Mouse (Mus musculus): ENCODE measurements at regions not wholly inside any gene's neighbourhood (a gene's known extent, or its start where the extent isn't known, plus 50 kb on each side); places are given as distances from the start of the nearest gene placed in this dataset.
A peak's percentile ranks its signal among the peaks of the same experiment; 100 is the strongest.

GRCm38 (mm10) chr10:122553124-122553822 is 105.0 kb downstream of the Avpr1a start:
- Histone ChIP-seq H3K27ac (replicated peaks; ENCODE audit: low read depth, low read length) (no peak overlapping the region), H3K4me1 (ENCODE audit: control insufficient read depth, insufficient read depth, insufficient read length, low read length) (no peaks in the 10 kb centered on the region), H3K4me3 (ENCODE audit: insufficient read depth, low read depth, low read length) (no peak overlapping the region)

DNA sequence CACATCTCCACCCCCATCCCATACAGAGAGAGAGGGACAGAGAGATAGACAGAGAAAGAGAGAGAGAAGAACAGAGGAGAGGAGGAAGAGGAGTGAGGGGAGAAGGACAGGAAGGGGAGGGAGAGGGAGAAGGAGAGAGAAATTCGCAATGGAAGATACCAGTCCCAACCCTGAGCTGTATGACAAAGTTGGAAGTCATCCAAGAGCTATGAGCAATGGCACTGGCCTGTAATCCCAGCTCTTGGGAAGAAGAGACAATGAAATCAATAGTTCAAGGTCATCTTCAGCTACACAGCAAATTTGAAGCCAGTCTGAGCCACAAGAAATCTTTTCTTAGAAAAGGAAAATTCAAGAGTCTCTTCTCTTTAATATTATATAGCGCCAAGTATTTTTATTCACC is 105.6 kb downstream of the Avpr1a start:
- no peaks in the 10 kb centered on the region for H3K4me1 ChIP-seq (ENCODE audit: control insufficient read depth, insufficient read depth, insufficient read length, low read length)
- H3K27ac ChIP-seq (replicated peaks; ENCODE audit: low read depth, low read length) = no peak overlapping the region
- no peak overlapping the region for H3K4me3 ChIP-seq (ENCODE audit: insufficient read depth, low read depth, low read length)

GRCm38 (mm10) chr10:122558660-122559059 is 110.4 kb downstream of the Avpr1a start:
- Histone ChIP-seq H3K27ac (replicated peaks; ENCODE audit: low read depth, low read length) (no peak overlapping the region), H3K4me3 (ENCODE audit: insufficient read depth, low read depth, low read length) (no peak overlapping the region), H3K4me1 (ENCODE audit: control insufficient read depth, insufficient read depth, insufficient read length, low read length) (no peaks in the 10 kb centered on the region)

GRCm38 (mm10) chr10:122560001-122560695 is 111.8 kb downstream of the Avpr1a start:
- Histone ChIP-seq H3K4me3 (ENCODE audit: insufficient read depth, low read depth, low read length) (no peak overlapping the region), H3K27ac (replicated peaks; ENCODE audit: low read depth, low read length) (no peak overlapping the region), H3K4me1 (ENCODE audit: control insufficient read depth, insufficient read depth, insufficient read length, low read length) (no peaks in the 10 kb centered on the region)

DNA sequence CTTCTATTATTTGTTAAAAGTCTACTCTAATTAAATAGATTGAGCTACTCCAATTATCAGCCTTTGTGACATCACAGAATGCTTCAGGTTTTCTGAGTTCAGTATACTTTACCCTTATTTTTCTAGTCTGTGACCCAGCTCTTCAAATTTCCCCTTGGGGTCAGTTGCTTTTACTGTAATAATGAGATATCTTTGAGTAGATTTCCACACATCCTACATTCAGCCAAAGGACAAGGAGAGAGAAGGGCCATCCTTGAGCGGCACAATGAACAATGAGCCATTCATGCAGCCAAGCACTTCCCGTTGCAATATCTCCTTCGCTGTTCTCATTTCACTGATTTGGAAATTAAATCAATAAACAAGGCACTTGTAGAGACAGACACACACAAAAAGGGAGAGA is 113.6 kb downstream of the Avpr1a start:
- H3K4me3 ChIP-seq (ENCODE audit: insufficient read depth, low read depth, low read length) = no peak overlapping the region
- H3K4me1 ChIP-seq (ENCODE audit: control insufficient read depth, insufficient read depth, insufficient read length, low read length) = no peaks in the 10 kb centered on the region
- no peak overlapping the region for H3K27ac ChIP-seq (replicated peaks; ENCODE audit: low read depth, low read length)

DNA sequence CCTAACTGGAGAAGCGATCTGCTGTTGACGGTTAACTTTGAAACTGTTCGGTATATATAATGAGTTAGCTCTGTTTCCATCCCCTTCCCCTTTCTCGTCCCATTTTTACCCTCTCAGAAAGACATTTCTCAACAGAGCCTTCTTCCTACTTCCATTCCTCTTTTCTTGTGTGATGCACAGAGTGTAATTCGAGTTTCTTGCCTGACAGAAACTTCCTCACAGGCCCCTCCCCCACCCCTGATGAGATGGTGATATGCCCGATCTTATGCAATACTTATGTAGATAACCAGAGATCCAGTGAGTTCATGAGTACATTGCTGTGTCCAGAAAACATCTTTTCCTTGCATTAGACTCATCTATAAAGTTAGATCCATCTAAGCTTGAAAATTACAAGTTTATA is 114.2 kb downstream of the Avpr1a start:
- Histone ChIP-seq H3K4me1 (ENCODE audit: control insufficient read depth, insufficient read depth, insufficient read length, low read length) (no peaks in the 10 kb centered on the region), H3K27ac (replicated peaks; ENCODE audit: low read depth, low read length) (no peak overlapping the region), H3K4me3 (ENCODE audit: insufficient read depth, low read depth, low read length) (no peak overlapping the region)

- H3K4me3 ChIP-seq (ENCODE audit: insufficient read depth, low read depth, low read length) = no peak overlapping the region
- no peaks in the 10 kb centered on the region for H3K4me1 ChIP-seq (ENCODE audit: control insufficient read depth, insufficient read depth, insufficient read length, low read length)
- no peak overlapping the region for H3K27ac ChIP-seq (replicated peaks; ENCODE audit: low read depth, low read length)
Measured at GRCm38 (mm10) chr10:122563973-122564372, 114.6 kb upstream of the Ppm1h start.

DNA sequence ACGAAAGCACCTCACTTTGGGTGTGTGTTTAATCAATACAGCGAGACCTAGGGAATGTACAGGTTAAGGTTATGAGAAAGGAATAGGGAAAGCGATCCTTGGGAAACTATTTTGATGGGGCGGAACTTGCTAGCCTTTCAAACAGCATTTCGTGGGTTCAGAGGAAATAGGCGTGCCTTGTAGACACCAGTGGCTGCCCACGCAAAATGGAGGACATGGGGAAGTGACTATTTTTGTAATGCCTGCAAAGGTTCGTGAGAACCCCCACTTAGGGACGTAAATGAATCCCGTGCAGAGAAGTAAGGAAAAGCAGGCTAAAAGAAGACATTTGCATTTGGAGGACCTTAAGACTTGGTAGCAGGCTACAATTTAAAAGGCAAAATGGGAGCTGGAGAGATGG is 114.1 kb upstream of the Ppm1h start:
- H3K4me1 ChIP-seq (ENCODE audit: control insufficient read depth, insufficient read depth, insufficient read length, low read length) = no peaks in the 10 kb centered on the region
- H3K4me3 ChIP-seq (ENCODE audit: insufficient read depth, low read depth, low read length) = no peak overlapping the region
- H3K27ac ChIP-seq (replicated peaks; ENCODE audit: low read depth, low read length) = no peak overlapping the region

DNA sequence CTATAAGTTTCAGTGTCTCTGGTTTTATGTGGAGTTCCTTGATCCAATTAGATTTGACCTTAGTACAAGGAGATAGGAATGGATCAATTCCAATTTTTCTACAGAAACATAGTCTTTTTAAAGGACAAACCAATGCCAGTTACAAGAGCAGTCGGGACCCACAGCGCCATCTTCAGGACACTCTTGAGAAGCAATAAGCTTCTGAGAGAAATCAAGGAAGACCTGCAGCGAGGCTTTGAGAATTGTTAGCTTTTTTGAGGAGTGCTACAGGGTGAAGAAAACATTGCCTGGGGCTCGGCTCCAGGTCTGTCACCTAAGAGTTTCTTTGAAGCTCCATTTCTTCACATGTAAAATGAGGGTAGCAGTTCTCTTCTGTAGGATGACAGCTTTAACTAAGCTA is 112.0 kb upstream of the Ppm1h start:
- H3K4me1 ChIP-seq (ENCODE audit: control insufficient read depth, insufficient read depth, insufficient read length, low read length) = no peaks in the 10 kb centered on the region
- no peak overlapping the region for H3K27ac ChIP-seq (replicated peaks; ENCODE audit: low read depth, low read length)
- no peak overlapping the region for H3K4me3 ChIP-seq (ENCODE audit: insufficient read depth, low read depth, low read length)

DNA sequence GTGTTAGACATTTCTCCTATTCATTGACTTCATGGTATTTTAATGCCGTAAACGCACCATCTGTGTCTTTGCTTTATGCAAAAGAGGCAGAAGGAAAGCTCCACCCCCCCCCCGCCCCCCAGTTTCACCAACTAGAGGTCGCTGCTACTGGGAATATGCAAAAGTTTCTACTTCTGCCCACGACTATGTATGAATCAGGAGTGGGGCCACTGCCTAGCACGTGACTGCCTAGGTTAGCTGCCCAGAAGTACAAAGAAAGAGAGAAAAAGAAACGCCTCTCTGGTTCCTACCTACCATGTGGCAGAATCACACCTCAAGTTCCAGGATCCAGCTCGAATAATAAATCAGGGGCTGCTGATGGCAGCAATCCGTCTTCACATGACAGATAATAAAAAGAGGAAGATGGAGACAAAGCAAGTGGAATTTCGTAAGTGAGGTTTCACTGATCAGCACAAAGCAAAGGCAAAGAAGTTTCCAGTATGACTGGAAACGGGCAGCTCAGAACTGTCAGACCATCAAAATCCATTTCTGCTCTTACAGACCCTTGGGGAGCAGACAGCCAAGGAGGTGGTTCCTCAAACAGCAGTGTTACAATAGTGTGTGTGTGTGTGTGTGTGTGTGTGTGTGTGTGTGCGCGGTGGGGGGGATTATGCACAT is 108.9 kb upstream of the Ppm1h start:
- Histone ChIP-seq H3K27ac (replicated peaks; ENCODE audit: low read depth, low read length) (peak overlapping the region; percentile 51), H3K4me3 (ENCODE audit: insufficient read depth, low read depth, low read length) (no peak overlapping the region), H3K4me1 (ENCODE audit: control insufficient read depth, insufficient read depth, insufficient read length, low read length) (no peaks in the 10 kb centered on the region; the same call in 1 of the 2 replicates)

DNA sequence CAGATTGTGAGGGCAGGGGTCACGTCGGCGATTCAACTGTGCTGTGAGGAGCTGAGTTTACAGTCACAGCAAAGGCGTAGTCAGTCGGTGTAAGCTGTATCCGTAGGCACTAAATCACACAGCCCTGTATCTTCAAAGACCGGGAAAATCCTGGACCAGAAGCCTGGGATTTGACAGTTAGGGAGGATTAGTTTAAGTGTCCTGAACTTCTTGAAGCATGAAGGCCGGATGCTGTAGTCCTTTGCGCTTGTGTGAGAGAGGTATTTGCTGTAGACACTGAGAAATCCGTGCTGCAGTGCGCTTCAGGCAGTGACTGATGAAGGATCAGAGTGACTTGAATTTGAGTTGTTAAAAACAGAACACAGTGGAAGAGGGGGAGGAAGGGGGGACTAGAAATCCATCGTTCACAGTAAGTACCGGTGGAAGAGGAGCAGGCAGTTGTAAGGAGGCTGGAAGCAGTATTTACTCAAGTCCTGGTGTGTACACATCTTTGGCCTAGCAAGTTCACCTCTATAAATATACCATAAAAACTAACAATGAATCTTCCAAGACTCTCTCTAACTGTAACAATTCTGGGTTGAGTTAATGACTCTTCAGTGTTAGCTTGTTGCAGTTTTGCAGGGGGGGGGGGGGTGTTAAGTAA is 107.5 kb upstream of the Ppm1h start:
- Histone ChIP-seq H3K4me1 (ENCODE audit: control insufficient read depth, insufficient read depth, insufficient read length, low read length) (no peaks in the 10 kb centered on the region; the same call in 1 of the 2 replicates), H3K27ac (replicated peaks; ENCODE audit: low read depth, low read length) (no peak overlapping the region), H3K4me3 (ENCODE audit: insufficient read depth, low read depth, low read length) (no peak overlapping the region)

- Histone ChIP-seq H3K27ac (replicated peaks; ENCODE audit: low read depth, low read length) (no peak overlapping the region), H3K4me1 (ENCODE audit: control insufficient read depth, insufficient read depth, insufficient read length, low read length) (no peaks in the 10 kb centered on the region; the same call in 1 of the 2 replicates), H3K4me3 (ENCODE audit: insufficient read depth, low read depth, low read length) (no peak overlapping the region)
Measured at GRCm38 (mm10) chr10:122576171-122577063, 102.1 kb upstream of the Ppm1h start.

DNA sequence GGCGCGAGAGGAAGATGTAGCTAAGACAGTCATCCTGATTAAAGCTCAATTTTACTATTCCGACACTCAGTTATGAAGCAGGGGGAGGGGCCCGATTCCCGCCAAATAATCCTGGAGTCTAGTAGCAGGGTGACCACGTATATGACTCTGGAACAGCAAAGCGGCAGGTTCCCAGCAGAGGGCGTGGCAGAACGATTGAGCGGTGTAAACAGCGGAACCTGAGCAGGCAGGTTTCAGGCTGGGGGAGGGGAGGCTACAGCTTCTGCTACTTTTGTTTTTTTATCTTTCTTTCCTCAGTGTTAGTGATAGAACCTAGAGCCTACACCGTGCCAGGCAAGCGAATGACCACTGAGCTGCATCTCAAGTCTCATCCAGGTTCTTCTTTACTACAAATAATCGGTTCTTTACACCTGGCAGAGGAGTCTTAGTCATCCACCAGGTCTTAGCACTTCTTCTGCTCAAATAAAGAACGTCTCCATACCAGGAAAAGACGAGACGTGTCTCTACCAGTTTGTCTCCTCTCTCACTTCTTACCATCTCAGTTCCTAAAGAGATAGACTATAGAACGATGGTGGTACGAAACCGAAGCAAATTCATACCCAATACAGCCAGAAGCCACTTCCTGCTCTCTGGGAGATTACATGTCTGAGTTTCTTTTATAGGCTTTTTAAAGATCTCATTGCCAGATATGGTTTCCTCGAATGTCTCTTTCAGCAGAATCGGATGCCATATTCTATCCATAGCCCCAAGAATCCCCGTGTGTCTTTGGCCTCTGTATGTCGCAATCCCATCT is 100.2 kb upstream of the Ppm1h start:
- Histone ChIP-seq H3K4me1 (ENCODE audit: control insufficient read depth, insufficient read depth, insufficient read length, low read length) (no peaks in the 10 kb centered on the region), H3K4me3 (ENCODE audit: insufficient read depth, low read depth, low read length) (no peak overlapping the region)

DNA sequence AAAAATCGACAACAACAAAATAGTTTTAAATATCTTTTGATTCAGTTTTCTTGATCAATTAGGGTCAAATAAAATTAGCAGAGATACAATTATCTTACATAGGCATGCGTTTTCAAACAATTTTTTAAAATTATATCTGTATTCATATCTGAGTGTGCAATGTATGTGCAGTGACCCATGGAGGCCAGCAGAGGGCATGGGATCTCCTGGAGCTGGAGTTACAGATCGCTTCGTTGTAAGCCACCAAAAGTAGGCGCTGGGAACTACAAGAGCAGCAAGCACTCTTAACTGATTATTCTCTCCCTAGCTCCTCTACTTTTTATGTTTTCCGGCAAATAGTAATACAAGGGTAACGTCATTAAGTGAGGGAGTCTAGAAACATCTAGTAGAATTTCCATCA is 97.5 kb upstream of the Ppm1h start:
- Histone ChIP-seq H3K4me3 (ENCODE audit: insufficient read depth, low read depth, low read length) (no peak overlapping the region), H3K4me1 (ENCODE audit: control insufficient read depth, insufficient read depth, insufficient read length, low read length) (no peaks in the 10 kb centered on the region), H3K27ac (replicated peaks; ENCODE audit: low read depth, low read length) (no peak overlapping the region)

More for the DNA sequence above, 100.2 kb upstream of the Ppm1h start:
- H3K27ac ChIP-seq (replicated peaks; ENCODE audit: low read depth, low read length) = no peak overlapping the region

Data from brown adipose tissue, adult 24 weeks (tissue).